Mouse (Mus musculus): Measurements from ENCODE around the gene Ces3a. TPM values are rescaled to one million over a fixed set of nuclear protein-coding genes. Genes with fewer than 3 reads are reported as not detected.
"Not testable (repeated sequence)": the region's sequence is repeated elsewhere in the genome, so short reads cannot be mapped to it uniquely, and the experiment has no call there.

Gene Ces3a
- polyA plus RNA-seq, 1 experiment from 2014 or later, result not detected

DNA sequence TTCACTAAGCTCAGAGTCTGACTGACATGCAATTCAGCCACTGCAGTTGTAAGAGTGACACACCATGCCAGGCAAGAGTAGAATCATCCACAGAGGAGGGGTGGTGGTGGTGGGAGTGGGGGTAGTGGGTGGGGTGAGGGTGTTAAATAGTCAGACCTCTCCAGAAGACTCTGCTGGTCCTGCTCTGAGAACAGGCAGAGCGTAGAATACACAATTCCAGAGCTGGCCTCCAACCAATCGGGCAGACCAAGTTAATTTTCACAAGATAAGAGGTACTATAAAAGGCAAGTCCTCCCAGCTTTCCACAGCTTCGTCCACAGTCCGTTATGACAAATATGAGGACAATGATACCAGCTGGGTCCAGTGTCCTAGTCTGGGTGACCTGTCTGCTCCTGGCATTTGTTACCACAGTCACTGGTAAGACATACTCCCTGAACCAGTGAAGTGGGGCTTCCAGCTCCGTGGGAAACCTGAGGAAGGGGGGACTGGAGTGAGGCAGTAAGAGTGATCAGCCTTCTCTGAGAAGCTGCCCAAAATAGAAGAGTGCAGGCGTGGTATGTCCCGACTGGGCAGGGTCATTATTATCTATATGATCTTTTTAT lies 35.1 kb downstream of the Ces3a start, which contains the start of gene Ces3b:
TSS of gene Ces3b (plus strand) at position 305 of the 602 bp plus-strand sequence.
- no peaks in the 10 kb centered on the region for H3K27me3 ChIP-seq (ENCODE audit: control insufficient read depth, insufficient read depth, low read length)
- no peak within 1 kb of the TSS for H3K9ac ChIP-seq
- no peak within 1 kb of the TSS for H3K4me2 ChIP-seq (replicated peaks)
- H3K27ac ChIP-seq, result no peak within 1 kb of the TSS
- no peaks in the 10 kb centered on the region for H3K4me1 ChIP-seq (replicated peaks; ENCODE audit: control insufficient read depth, insufficient read depth, low read length)
- no peaks in the 10 kb centered on the region for H3K9me3 ChIP-seq (ENCODE audit: control insufficient read depth, low read length)
- ATAC-seq (ENCODE audit: low FRiP score) (no peak), DNase-seq (ENCODE audit: low spot score) (no peak)
- no peaks in the 10 kb centered on the region for H3K36me3 ChIP-seq (replicated peaks; ENCODE audit: control insufficient read depth, insufficient read depth)
- no peak within 1 kb of the TSS for H3K4me3 ChIP-seq (replicated peaks; ENCODE audit: low read length)
- 75% methylated on average over 7 of the region's 7 CpGs for WGBS

DNA sequence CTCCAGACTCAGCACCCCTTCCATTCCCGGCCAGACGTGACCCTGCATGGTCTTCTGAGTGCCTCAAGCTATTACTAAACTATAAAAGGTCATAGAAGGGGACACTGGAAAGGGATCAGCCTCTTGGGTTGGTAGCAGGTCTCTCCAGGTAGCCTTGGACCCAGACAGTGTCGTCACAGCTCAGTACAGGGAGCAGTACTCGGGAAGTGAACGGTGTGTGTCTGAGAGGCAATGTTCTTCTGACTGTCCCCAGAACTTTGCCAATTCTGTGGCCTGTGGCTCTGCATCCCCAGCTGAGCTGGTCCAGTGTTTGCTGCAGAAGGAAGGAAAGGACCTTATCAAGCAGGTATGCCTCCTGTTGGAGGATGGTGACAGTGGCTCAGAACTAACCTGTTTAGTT lies 39.8 kb downstream of the Ces3a start:
- ATAC-seq (ENCODE audit: low FRiP score); H3K4me2 ChIP-seq (replicated peaks): not testable (repeated sequence)

DNA sequence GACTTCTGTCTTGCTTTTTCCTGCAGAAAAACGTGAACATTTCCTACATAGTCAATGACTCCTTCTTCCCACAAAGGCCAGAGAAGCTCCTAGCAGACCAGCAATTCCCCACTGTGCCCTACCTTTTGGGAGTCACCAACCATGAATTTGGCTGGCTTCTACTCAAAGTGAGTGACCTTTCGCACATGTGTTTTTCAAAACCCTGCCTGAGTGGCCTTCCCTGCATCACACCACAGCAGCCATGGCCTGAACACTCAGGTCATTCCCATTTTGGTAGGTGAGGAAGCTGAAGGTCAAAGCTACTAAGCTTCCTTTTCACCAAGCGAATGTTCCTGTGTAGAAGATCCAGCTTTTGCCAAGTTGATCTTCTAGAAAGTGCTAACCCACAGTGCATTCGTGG lies 40.2 kb downstream of the Ces3a start:
- no peak overlapping the region for H3K4me2 ChIP-seq (replicated peaks)
- 74% methylated on average over 4 of the region's 4 CpGs for WGBS
- no peak overlapping the region for H3K4me3 ChIP-seq (replicated peaks; ENCODE audit: low read length)
- H3K4me1 ChIP-seq (replicated peaks; ENCODE audit: control insufficient read depth, insufficient read depth, low read length), result no peaks in the 10 kb centered on the region
- H3K9me3 ChIP-seq (ENCODE audit: control insufficient read depth, low read length), result no peaks in the 10 kb centered on the region
- H3K9ac ChIP-seq, result no peak overlapping the region
- no peaks in the 10 kb centered on the region for H3K36me3 ChIP-seq (replicated peaks; ENCODE audit: control insufficient read depth, insufficient read depth)
- ATAC-seq (ENCODE audit: low FRiP score) (no peak), DNase-seq (ENCODE audit: low spot score) (no peak)
- H3K27ac ChIP-seq, result no peak overlapping the region
- H3K27me3 ChIP-seq (ENCODE audit: control insufficient read depth, insufficient read depth, low read length), result no peaks in the 10 kb centered on the region

More for the DNA sequence above, 39.8 kb downstream of the Ces3a start:
- H3K4me3 ChIP-seq (replicated peaks; ENCODE audit: low read length); H3K9me3 ChIP-seq (ENCODE audit: control insufficient read depth, low read length); H3K27me3 ChIP-seq (ENCODE audit: control insufficient read depth, insufficient read depth, low read length); DNase-seq (ENCODE audit: low spot score); H3K27ac ChIP-seq; H3K36me3 ChIP-seq (replicated peaks; ENCODE audit: control insufficient read depth, insufficient read depth); H3K9ac ChIP-seq; H3K4me1 ChIP-seq (replicated peaks; ENCODE audit: control insufficient read depth, insufficient read depth, low read length): not testable (repeated sequence)
- WGBS, result 89% methylated on average over 4 of the region's 5 CpGs

DNA sequence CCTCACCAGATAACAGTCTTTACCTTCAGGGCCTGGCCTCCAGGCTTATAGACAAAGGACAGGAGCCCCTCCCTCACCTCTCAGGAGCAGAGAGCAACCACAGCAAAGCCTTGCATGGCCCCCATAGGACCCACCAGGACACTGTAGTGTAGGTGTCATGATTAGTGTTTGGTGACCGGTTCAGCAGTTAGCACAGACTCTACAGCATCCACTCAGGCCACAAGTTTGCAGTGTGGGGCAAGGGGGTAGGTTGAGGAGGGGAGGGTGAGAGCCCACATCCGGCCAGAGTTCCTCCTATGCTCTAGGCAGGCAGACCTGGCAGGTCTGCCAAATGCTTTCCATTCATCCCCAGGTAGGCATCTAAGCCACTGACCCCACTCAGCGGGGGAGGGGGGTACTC lies 45.6 kb downstream of the Ces3a start:
- DNase-seq (ENCODE audit: low spot score) (no peak), ATAC-seq (ENCODE audit: low FRiP score) (no peak)
- H3K4me3 ChIP-seq (replicated peaks; ENCODE audit: low read length), result no peak overlapping the region
- H3K27ac ChIP-seq, result no peak overlapping the region
- H3K9me3 ChIP-seq (ENCODE audit: control insufficient read depth, low read length), result no peaks in the 10 kb centered on the region
- no peaks in the 10 kb centered on the region for H3K27me3 ChIP-seq (ENCODE audit: control insufficient read depth, insufficient read depth, low read length)
- H3K9ac ChIP-seq, result no peak overlapping the region
- H3K4me1 ChIP-seq (replicated peaks; ENCODE audit: control insufficient read depth, insufficient read depth, low read length), result no peaks in the 10 kb centered on the region
- WGBS, result 93% methylated on average over 2 of the region's 3 CpGs
- no peaks in the 10 kb centered on the region for H3K36me3 ChIP-seq (replicated peaks; ENCODE audit: control insufficient read depth, insufficient read depth)
- no peak overlapping the region for H3K4me2 ChIP-seq (replicated peaks)

DNA sequence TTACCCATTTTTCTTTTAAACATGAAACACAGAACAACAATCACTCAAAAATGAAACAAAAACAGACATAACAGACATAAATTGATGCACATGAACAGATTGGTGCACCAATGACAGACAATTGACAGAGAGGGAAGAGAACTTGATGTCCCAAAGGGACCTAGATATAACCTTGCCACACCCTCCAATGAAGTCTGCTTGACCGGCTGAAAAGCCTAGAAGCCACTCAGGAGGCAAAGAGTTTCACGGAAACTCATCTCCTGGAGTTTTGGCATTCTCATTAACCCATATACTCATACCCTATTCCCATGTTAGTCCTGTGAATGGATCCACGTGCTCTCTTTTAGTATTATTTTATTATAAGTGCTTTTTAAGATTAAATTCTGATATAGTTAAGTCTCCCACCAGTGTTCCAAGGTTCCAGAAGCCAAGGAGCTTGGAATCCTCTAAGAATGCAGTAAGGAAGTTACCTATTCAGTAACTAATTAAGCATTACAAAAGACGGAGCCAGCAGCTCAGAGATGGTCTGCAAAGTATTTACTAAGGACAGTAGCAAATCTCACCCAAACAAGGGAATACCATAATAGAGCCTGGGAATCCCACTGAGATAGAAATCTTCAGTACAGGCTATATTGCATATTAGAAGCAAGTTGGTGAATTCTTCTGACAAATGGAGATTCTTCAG lies 53.8 kb downstream of the Ces3a start:
- not testable (repeated sequence) for H3K4me3 ChIP-seq (replicated peaks; ENCODE audit: low read length); H3K9me3 ChIP-seq (ENCODE audit: control insufficient read depth, low read length); DNase-seq (ENCODE audit: low spot score); H3K4me1 ChIP-seq (replicated peaks; ENCODE audit: control insufficient read depth, insufficient read depth, low read length); H3K9ac ChIP-seq; H3K36me3 ChIP-seq (replicated peaks; ENCODE audit: control insufficient read depth, insufficient read depth); H3K27me3 ChIP-seq (ENCODE audit: control insufficient read depth, insufficient read depth, low read length); ATAC-seq (ENCODE audit: low FRiP score); H3K27ac ChIP-seq; H3K4me2 ChIP-seq (replicated peaks)
- WGBS, result 80% methylated on average over 4 of the region's 4 CpGs

DNA sequence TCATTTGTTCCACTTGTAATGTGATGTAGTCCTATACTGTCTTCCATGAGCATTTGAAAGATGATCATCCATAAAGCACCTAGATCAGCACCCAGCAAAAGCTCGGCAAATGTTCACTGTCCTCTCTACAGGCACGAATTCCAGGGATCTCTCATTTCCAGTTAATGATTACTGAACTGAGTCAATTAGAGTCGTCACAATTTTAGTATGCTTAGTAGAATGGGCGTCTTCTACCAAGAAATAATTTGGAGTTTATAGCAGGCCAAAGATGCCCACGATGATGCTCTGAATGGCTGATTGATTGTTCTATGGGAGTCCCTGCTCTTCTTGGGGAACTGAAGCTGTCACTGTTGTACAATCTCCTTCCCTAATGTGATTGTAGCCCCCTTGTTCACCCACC lies 55.3 kb downstream of the Ces3a start:
- H3K4me3 ChIP-seq (replicated peaks; ENCODE audit: low read length); H3K4me1 ChIP-seq (replicated peaks; ENCODE audit: control insufficient read depth, insufficient read depth, low read length); ATAC-seq (ENCODE audit: low FRiP score); H3K9ac ChIP-seq; H3K36me3 ChIP-seq (replicated peaks; ENCODE audit: control insufficient read depth, insufficient read depth); H3K27me3 ChIP-seq (ENCODE audit: control insufficient read depth, insufficient read depth, low read length); H3K27ac ChIP-seq; DNase-seq (ENCODE audit: low spot score); H3K9me3 ChIP-seq (ENCODE audit: control insufficient read depth, low read length); H3K4me2 ChIP-seq (replicated peaks): not testable (repeated sequence)
- WGBS, result 76% methylated on average over 5 of the region's 5 CpGs

DNA sequence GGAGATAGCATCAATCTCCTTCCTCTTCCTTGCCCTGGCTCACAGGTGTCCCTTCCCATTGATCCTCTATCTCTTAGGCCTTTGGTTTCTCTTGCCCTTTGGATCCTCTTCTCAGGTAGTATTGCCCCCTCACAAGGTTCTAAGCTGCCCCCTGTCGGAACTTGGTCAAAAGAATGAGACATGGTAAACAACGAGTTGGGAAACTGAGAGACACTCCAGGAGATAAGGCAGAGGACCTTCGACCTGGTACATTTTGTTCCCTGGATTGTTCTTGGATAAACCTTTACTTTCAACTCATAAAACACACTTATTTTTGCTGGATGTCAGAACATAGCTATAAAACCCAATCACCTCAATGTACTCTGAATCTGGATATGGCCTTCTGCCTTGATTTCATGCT lies 55.8 kb downstream of the Ces3a start:
- H3K9me3 ChIP-seq (ENCODE audit: control insufficient read depth, low read length), result no peaks in the 10 kb centered on the region
- H3K4me2 ChIP-seq (replicated peaks), result no peak overlapping the region
- no peak overlapping the region for H3K9ac ChIP-seq
- ATAC-seq (ENCODE audit: low FRiP score), result no peak
- no peak overlapping the region for H3K27ac ChIP-seq
- H3K4me1 ChIP-seq (replicated peaks; ENCODE audit: control insufficient read depth, insufficient read depth, low read length), result no peaks in the 10 kb centered on the region
- WGBS, result 81% methylated on average over 3 of the region's 3 CpGs
- no peaks in the 10 kb centered on the region for H3K36me3 ChIP-seq (replicated peaks; ENCODE audit: control insufficient read depth, insufficient read depth)
- no peak for DNase-seq (ENCODE audit: low spot score)
- no peaks in the 10 kb centered on the region for H3K27me3 ChIP-seq (ENCODE audit: control insufficient read depth, insufficient read depth, low read length)
- no peak overlapping the region for H3K4me3 ChIP-seq (replicated peaks; ENCODE audit: low read length)

Other genes starting within 250 kb of the Ces3a start
- gene Ces2b, start 217.0 kb upstream of the Ces3a start, polyA plus RNA-seq (2014; fragmentation: Nextera tagmentation; extraction: Ambion mirVana), result 0.29 and 0.44 TPM in 2 replicates
- not detected in 2 replicates for gene Ces2c, start 201.5 kb upstream of the Ces3a start, polyA plus RNA-seq (2014; fragmentation: Nextera tagmentation; extraction: Ambion mirVana)
- gene Ces2e, start 122.3 kb upstream of the Ces3a start, polyA plus RNA-seq (2014; fragmentation: Nextera tagmentation; extraction: Ambion mirVana), result not detected in 2 replicates
- gene Ces2f, start 101.2 kb upstream of the Ces3a start, polyA plus RNA-seq (2014; fragmentation: Nextera tagmentation; extraction: Ambion mirVana), result not detected in 2 replicates
- 0.07 TPM in 1 of 2 replicates, not detected in the other for gene Ces2g, start 86.9 kb upstream of the Ces3a start, polyA plus RNA-seq (2014; fragmentation: Nextera tagmentation; extraction: Ambion mirVana)
- gene Ces2h, start 47.7 kb upstream of the Ces3a start, polyA plus RNA-seq (2014; fragmentation: Nextera tagmentation; extraction: Ambion mirVana), result not detected in 2 replicates
- gene Ces3b, start 35.2 kb downstream of the Ces3a start, polyA plus RNA-seq (2014; fragmentation: Nextera tagmentation; extraction: Ambion mirVana), result not detected in 2 replicates
- 0.08 TPM in 1 of 2 replicates, not detected in the other for gene Ces4a, start 83.2 kb downstream of the Ces3a start, polyA plus RNA-seq (2014; fragmentation: Nextera tagmentation; extraction: Ambion mirVana)
- gene Cbfb, start 122.1 kb downstream of the Ces3a start, polyA plus RNA-seq (2014; fragmentation: Nextera tagmentation; extraction: Ambion mirVana), result 34.1 and 41.7 TPM in 2 replicates
- gene D230025D16Rik, start 176.5 kb downstream of the Ces3a start, polyA plus RNA-seq (2014; fragmentation: Nextera tagmentation; extraction: Ambion mirVana), result 33.1 and 38.1 TPM in 2 replicates
- 8.7 and 11.5 TPM in 2 replicates for gene B3gnt9, start 206.6 kb downstream of the Ces3a start, polyA plus RNA-seq (2014; fragmentation: Nextera tagmentation; extraction: Ambion mirVana)
- gene Tradd, start 216.0 kb downstream of the Ces3a start, polyA plus RNA-seq (2014; fragmentation: Nextera tagmentation; extraction: Ambion mirVana), result 15.2 and 17.4 TPM in 2 replicates
- 1.2 and 2.0 TPM in 2 replicates for gene Fbxl8, start 216.0 kb downstream of the Ces3a start, polyA plus RNA-seq (2014; fragmentation: Nextera tagmentation; extraction: Ambion mirVana)
- gene Hsf4, start 221.2 kb downstream of the Ces3a start, polyA plus RNA-seq (2014; fragmentation: Nextera tagmentation; extraction: Ambion mirVana), result 0.63 and 0.79 TPM in 2 replicates
- 4.0 and 4.3 TPM in 2 replicates for gene Nol3, start 227.5 kb downstream of the Ces3a start, polyA plus RNA-seq (2014; fragmentation: Nextera tagmentation; extraction: Ambion mirVana)
- gene 4931428F04Rik, start 241.3 kb downstream of the Ces3a start, polyA plus RNA-seq (2014; fragmentation: Nextera tagmentation; extraction: Ambion mirVana), result 101 and 120 TPM in 2 replicates
- gene Exoc3l, start 247.5 kb downstream of the Ces3a start, polyA plus RNA-seq (2014; fragmentation: Nextera tagmentation; extraction: Ambion mirVana), result 9.5 and 12.2 TPM in 2 replicates
- gene E2f4, start 249.1 kb downstream of the Ces3a start, polyA plus RNA-seq (2014; fragmentation: Nextera tagmentation; extraction: Ambion mirVana), result 43.5 and 48.2 TPM in 2 replicates

All from hindbrain, embryonic 14.5 days (tissue).